Mouse (Mus musculus): ENCODE measurements around the gene 1810062G17Rik. TPM values are rescaled to one million over a fixed set of nuclear protein-coding genes. Genes with fewer than 3 reads are reported as not detected.
A peak's percentile ranks its signal among the peaks of the same experiment; 100 is the strongest.

The 1810062G17Rik gene
- polyA plus RNA-seq, 1 experiment from 2014 or later, result 2.8 TPM

DNA sequence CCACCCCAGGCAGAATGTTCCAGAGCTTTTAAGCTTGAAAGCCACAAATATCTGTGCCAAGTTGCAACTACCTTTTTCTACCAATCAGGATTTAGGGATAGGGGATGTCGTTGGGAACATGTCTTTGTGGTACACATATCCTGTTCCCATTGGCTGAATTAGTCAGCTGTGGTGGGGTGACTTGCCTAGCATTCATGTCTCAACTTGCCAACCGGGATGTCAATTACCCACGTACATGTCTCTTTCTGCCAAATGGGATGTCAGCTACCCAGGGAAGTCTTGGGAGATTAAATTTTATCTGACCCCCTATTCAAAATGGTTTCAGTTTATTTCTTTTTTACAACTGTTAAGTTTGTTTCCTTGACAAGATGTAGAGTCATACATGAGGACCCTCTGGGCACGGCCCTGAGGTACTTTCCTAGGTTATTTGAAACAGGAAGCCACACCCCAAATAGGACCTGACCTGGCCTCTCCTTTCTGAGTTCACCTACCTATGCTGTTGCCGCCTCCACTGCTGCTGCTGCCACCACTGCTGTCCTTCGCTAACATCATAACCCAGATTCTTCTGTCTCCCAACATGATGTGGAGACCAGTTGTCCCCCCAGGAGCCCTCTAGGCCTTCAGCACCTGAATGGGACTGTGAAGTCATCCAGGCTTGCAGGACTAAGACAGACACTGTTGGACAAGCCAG is 13.3 kb downstream of the 1810062G17Rik start:
- no peak for TF ChIP-seq CTCF (IDR thresholded peaks at IDR 0.05; ENCODE audit: low read depth)
- Histone ChIP-seq H3K27ac (ENCODE audit: low read depth, low read length) (no peak overlapping the region), H3K9me3 (ENCODE audit: control insufficient read depth) (no peaks in the 10 kb centered on the region), H3K4me2 (replicated peaks; ENCODE audit: low read depth) (no peak overlapping the region), H3K27me3 (replicated peaks; ENCODE audit: control insufficient read depth, insufficient read depth, low read length) (no peaks in the 10 kb centered on the region), H3K9ac (ENCODE audit: low read depth, low read length) (no peak overlapping the region), H3K4me1 (replicated peaks; ENCODE audit: control insufficient read depth, insufficient read depth, low read length) (no peaks in the 10 kb centered on the region), H3K4me3 (ENCODE audit: low read depth, low read length) (no peak overlapping the region), H3K36me3 (ENCODE audit: control insufficient read depth, insufficient read depth) (no peaks in the 10 kb centered on the region)
- 82% methylated on average over 6 of the region's 6 CpGs for WGBS
- no peak for ATAC-seq

DNA sequence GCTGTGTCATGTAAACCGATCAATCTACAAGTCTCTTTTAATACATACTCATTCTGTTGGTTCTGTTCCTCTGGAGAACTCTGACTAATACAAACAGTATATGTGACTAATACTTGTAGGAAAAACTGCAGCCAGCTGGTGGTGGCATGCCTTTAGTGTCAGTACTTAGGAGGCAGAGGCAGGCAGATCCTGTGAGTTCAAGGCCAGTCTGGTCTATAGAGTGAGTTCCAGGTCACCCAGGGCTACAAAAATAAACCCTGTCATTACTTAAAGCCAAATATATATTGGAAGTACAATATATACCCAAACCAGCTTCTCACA is 13.8 kb downstream of the 1810062G17Rik start:
- Histone ChIP-seq H3K36me3 (ENCODE audit: control insufficient read depth, insufficient read depth) (no peaks in the 10 kb centered on the region), H3K27me3 (replicated peaks; ENCODE audit: control insufficient read depth, insufficient read depth, low read length) (no peaks in the 10 kb centered on the region), H3K27ac (ENCODE audit: low read depth, low read length) (no peak overlapping the region), H3K9me3 (ENCODE audit: control insufficient read depth) (no peaks in the 10 kb centered on the region), H3K4me3 (ENCODE audit: low read depth, low read length) (no peak overlapping the region), H3K4me2 (replicated peaks; ENCODE audit: low read depth) (no peak overlapping the region), H3K9ac (ENCODE audit: low read depth, low read length) (no peak overlapping the region), H3K4me1 (replicated peaks; ENCODE audit: control insufficient read depth, insufficient read depth, low read length) (no peaks in the 10 kb centered on the region)
- 85% methylated on average over 1 of the region's 1 CpGs for WGBS
- ATAC-seq, result no peak
- no peak for TF ChIP-seq CTCF (IDR thresholded peaks at IDR 0.05; ENCODE audit: low read depth)

DNA sequence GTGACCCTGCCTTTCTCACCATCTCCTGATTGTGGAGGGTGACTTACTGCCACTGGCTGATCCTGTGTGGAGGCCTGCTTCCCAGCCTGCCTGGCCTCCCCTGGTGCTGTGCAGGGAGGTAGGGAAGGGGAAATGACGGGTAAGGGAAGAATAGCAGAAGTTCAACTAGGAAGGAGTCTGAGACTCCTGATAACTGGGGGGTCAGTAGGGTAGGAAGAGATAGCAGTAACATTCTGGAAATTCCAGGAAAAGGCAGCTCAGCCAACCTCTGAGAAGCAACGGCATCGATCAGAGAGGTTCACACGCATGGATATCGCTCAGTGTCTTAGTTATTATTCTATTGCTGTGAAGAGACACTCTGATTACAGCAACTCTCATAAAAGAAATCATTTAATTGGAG is 15.8 kb downstream of the 1810062G17Rik start:
- no peaks in the 10 kb centered on the region for H3K27me3 ChIP-seq (replicated peaks; ENCODE audit: control insufficient read depth, insufficient read depth, low read length)
- H3K36me3 ChIP-seq (ENCODE audit: control insufficient read depth, insufficient read depth), result no peaks in the 10 kb centered on the region
- H3K4me1 ChIP-seq (replicated peaks; ENCODE audit: control insufficient read depth, insufficient read depth, low read length), result no peaks in the 10 kb centered on the region
- no peak for ATAC-seq
- TF ChIP-seq CTCF (IDR thresholded peaks at IDR 0.05; ENCODE audit: low read depth), result no peak
- no peak overlapping the region for H3K4me3 ChIP-seq (ENCODE audit: low read depth, low read length)
- no peaks in the 10 kb centered on the region for H3K9me3 ChIP-seq (ENCODE audit: control insufficient read depth)
- H3K27ac ChIP-seq (ENCODE audit: low read depth, low read length), result no peak overlapping the region
- H3K4me2 ChIP-seq (replicated peaks; ENCODE audit: low read depth), result no peak overlapping the region
- 86% methylated on average over 5 of the region's 5 CpGs for WGBS
- H3K9ac ChIP-seq (ENCODE audit: low read depth, low read length), result no peak overlapping the region

DNA sequence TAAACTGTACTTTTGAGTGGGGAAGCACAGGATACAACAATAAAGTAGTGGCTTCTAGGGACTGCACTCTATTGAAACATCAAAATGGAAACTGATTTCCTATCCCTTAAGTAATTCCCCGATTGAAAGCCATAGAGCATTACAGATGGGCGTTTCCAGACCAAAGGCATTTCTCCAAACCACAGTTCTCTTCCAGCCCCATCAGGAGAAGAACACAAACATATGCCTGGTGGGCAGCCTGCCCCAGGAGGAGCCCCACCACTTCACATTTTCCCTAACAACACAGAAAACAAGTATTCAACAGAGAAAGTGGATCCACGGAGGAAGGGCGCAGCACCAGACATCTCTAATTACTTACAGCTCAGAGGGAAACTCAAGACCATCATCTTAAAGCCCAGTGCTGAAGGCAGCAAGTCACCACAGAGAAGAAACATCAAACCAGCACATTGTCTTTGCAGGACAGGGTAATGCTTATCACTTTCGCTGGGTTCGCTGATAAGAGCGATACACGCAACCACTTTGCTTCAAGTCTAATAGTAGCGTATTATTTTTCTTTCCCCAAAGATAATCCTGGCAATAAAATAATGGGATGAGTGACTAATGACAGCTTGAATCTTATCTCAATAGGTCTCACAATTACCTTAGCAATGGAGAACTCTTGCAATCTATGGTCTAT is 17.1 kb downstream of the 1810062G17Rik start:
- WGBS, result 56% methylated on average over 9 of the region's 9 CpGs

DNA sequence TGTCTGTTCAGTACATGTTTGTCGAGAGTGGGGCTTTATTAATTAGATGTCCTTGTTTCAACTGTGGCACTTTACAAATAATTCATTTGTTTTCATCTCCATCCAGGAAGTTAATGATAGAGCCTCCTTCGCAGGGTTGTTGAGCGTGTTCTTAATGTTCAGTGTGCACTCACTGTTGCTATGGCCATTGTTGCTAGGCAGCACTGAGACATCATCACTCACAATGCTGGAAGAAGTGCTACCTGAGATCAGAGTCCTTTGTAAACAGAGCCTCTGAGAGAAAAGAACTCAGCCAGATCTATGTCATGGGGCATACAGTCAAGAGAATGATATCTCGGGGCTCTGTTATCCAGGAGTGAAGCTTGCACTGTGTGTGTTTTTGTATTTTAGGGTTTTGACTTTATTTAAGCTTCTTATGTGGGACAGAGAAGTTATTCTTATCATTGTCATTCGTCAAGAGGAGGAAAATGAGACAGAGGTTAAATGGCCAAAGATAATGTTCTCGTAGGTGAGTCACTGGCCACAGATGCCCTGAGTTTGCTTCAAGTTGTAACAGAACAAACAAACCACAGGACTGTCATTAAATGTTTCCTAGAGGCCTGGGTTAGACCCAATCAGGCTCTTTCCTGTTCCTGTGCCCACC is 18.0 kb downstream of the 1810062G17Rik start:
- Histone ChIP-seq H3K4me2 (replicated peaks; ENCODE audit: low read depth) (no peak overlapping the region), H3K27me3 (replicated peaks; ENCODE audit: control insufficient read depth, insufficient read depth, low read length) (no peaks in the 10 kb centered on the region), H3K27ac (ENCODE audit: low read depth, low read length) (no peak overlapping the region), H3K9ac (ENCODE audit: low read depth, low read length) (no peak overlapping the region), H3K4me1 (replicated peaks; ENCODE audit: control insufficient read depth, insufficient read depth, low read length) (no peaks in the 10 kb centered on the region), H3K9me3 (ENCODE audit: control insufficient read depth) (no peaks in the 10 kb centered on the region), H3K36me3 (ENCODE audit: control insufficient read depth, insufficient read depth) (no peaks in the 10 kb centered on the region), H3K4me3 (ENCODE audit: low read depth, low read length) (no peak overlapping the region)
- peak; percentile 57; the same call in 1 of the 2 replicates for ATAC-seq
- WGBS, result 35% methylated on average over 6 of the region's 6 CpGs
- TF ChIP-seq CTCF (IDR thresholded peaks at IDR 0.05; ENCODE audit: low read depth), result no peak

More for the DNA sequence above, 17.1 kb downstream of the 1810062G17Rik start:
- no peak overlapping the region for H3K4me2 ChIP-seq (replicated peaks; ENCODE audit: low read depth)
- H3K4me3 ChIP-seq (ENCODE audit: low read depth, low read length), result no peak overlapping the region
- no peak overlapping the region for H3K27ac ChIP-seq (ENCODE audit: low read depth, low read length)
- no peaks in the 10 kb centered on the region for H3K9me3 ChIP-seq (ENCODE audit: control insufficient read depth)
- ATAC-seq, result no peak
- no peaks in the 10 kb centered on the region for H3K36me3 ChIP-seq (ENCODE audit: control insufficient read depth, insufficient read depth)
- no peaks in the 10 kb centered on the region for H3K27me3 ChIP-seq (replicated peaks; ENCODE audit: control insufficient read depth, insufficient read depth, low read length)
- TF ChIP-seq CTCF (IDR thresholded peaks at IDR 0.05; ENCODE audit: low read depth), result no peak
- H3K4me1 ChIP-seq (replicated peaks; ENCODE audit: control insufficient read depth, insufficient read depth, low read length), result no peaks in the 10 kb centered on the region
- H3K9ac ChIP-seq (ENCODE audit: low read depth, low read length), result no peak overlapping the region

DNA sequence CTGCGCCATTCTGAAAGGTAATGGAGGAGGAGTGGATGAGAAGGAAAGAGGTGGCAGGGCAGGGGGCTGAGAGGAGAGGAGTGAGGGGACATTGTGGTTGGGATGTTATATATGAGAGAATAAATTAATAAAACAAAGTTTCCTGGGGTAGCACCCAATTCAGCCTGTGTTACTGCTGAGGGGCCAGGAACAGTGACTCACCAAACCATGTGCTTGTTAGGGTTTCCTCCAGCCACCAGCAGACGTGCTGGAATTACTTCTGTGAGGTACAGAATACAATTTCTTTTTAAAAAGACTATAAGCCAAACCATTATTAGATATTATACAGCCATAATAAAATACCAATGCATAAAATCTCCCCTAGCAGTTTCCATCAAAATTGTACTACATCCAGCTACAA is 18.9 kb downstream of the 1810062G17Rik start:
- H3K4me2 ChIP-seq (replicated peaks; ENCODE audit: low read depth), result no peak overlapping the region
- no peak overlapping the region for H3K27ac ChIP-seq (ENCODE audit: low read depth, low read length)
- H3K9me3 ChIP-seq (ENCODE audit: control insufficient read depth), result no peaks in the 10 kb centered on the region
- H3K4me1 ChIP-seq (replicated peaks; ENCODE audit: control insufficient read depth, insufficient read depth, low read length), result no peaks in the 10 kb centered on the region
- no peak for TF ChIP-seq CTCF (IDR thresholded peaks at IDR 0.05; ENCODE audit: low read depth)
- no peaks in the 10 kb centered on the region for H3K36me3 ChIP-seq (ENCODE audit: control insufficient read depth, insufficient read depth)
- no peaks in the 10 kb centered on the region for H3K27me3 ChIP-seq (replicated peaks; ENCODE audit: control insufficient read depth, insufficient read depth, low read length)
- 78% methylated on average over 2 of the region's 2 CpGs for WGBS
- H3K4me3 ChIP-seq (ENCODE audit: low read depth, low read length), result no peak overlapping the region
- H3K9ac ChIP-seq (ENCODE audit: low read depth, low read length), result no peak overlapping the region
- ATAC-seq, result no peak

Measured in intestine, postnatal 0 days (tissue).